Mouse (Mus musculus) neural tube, embryonic 14.5 days (tissue): ENCODE data around the gene Pabpn1l. TPM values are rescaled to one million over a fixed set of nuclear protein-coding genes. Genes with fewer than 3 reads are reported as not detected.

Experiments used
- ATAC-seq: fragments of 200-750 bp; cut with Nextera tagmentation; 2 replicates; pipeline ENCODE4 v1.8.0; 2017; ENCODE audit warnings: low read depth, mild to moderate bottlenecking, moderate TSS enrichment, moderate library complexity
- H3K27ac ChIP-seq: fragments of 300-500 bp; sonication (generic); 2 replicates; pipeline ENCODE4 v1.5.1; 2014; ENCODE audit warnings: low read depth, mild to moderate bottlenecking, control low read depth, low read length, moderate library complexity, mixed read lengths
- H3K27me3 ChIP-seq: fragments of 300-500 bp; sonication (generic); 2 replicates; pipeline ENCODE4 v1.6.1; 2014; ENCODE audit warnings: low read length; ENCODE audit not compliant: control insufficient read depth, insufficient read depth
- H3K36me3 ChIP-seq: fragments of 300-500 bp; sonication (generic); 2 replicates; pipeline ENCODE4 v1.6.1; 2014; ENCODE audit warnings: low read length, mixed read lengths; ENCODE audit not compliant: control insufficient read depth, insufficient read depth
- H3K4me1 ChIP-seq: fragments of 300-500 bp; sonication (generic); 2 replicates; pipeline ENCODE4 v1.6.1; 2014; ENCODE audit warnings: low read length; ENCODE audit not compliant: control insufficient read depth, insufficient read depth
- H3K4me2 ChIP-seq: fragments of 300-500 bp; sonication (generic); 2 replicates; pipeline ENCODE4 v1.6.1; 2014; ENCODE audit warnings: mild to moderate bottlenecking, low read depth, low read length, control low read depth
- H3K4me3 ChIP-seq: fragments of 300-500 bp; sonication (generic); 2 replicates; pipeline ENCODE4 v1.5.1; 2014; ENCODE audit warnings: low read depth, low read length, control low read depth, mixed read lengths
- H3K9ac ChIP-seq: fragments of 300-500 bp; sonication (generic); replicated peaks from 2 replicates; pipeline ENCODE4 v1.6.1; 2014; ENCODE audit warnings: low read depth, mild to moderate bottlenecking, control low read depth, low read length, mixed read lengths
- H3K9me3 ChIP-seq: fragments of 300-500 bp; sonication (generic); 2 replicates; pipeline ENCODE4 v1.6.1; 2016; ENCODE audit warnings: low read length; ENCODE audit not compliant: control insufficient read depth
- WGBS: fragments of 180-500 bp; shearing (Covaris S2); extraction: QIAGEN DNeasy Blood & Tissue Kit; methylation state at CpG from one replicate; pipeline ENCODE4 v1.1.7; 2014; 5-methylcytosine and 5-hydroxymethylcytosine counted together
- microRNA-seq: library from miRNA; unstranded; fragments of <30 nt; microRNA quantifications from one replicate; pipeline ENCODE4, GENCODE M21; 2016
- polyA plus RNA-seq: library from polyadenylated mRNA; unstranded; fragments of >200 nt; fragmentation: Nextera tagmentation; extraction: Ambion mirVana; gene quantifications from 2 replicates; pipeline ENCODE4 v1.2.1, GENCODE M21; 2014

Pabpn1l gene
- polyA plus RNA-seq, 1 experiment from 2014 or later: not detected

DNA sequence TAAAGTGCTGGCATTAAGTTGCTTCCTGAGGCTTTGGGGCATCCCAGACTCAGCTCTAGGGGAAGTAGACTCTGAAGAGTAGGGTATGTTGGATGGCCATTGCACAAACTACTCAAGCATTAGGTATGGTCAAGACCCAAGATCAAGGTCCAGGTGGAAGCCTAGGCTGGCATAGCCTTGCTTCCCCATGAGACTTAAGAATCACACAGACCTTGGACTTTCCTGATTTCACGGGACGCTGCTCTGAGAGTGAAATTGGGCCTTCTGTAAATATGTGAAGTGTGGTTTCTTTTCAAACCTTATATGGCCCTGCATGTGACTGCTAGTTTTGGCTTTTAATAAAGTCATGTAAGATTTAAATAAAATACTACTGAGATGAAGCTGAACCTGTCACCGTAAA lies 49.8 kb downstream of the Pabpn1l start:
- H3K4me2 ChIP-seq: no peak overlapping the region
- H3K36me3 ChIP-seq: 0 out of 2 replicates have a peak, but pooled peaks cover 6% of the 10 kb centered on the region
- no peak overlapping the region for H3K27ac ChIP-seq
- H3K4me1 ChIP-seq: peaks cover 17% of the 10 kb centered on the region
- H3K9ac ChIP-seq: no peak overlapping the region
- no peak overlapping the region for H3K4me3 ChIP-seq
- H3K27me3 ChIP-seq: no peaks in the 10 kb centered on the region
- ATAC-seq: no peak
- 92% methylated on average over 3 of the region's 3 CpGs for WGBS
- H3K9me3 ChIP-seq: no peaks in the 10 kb centered on the region

DNA sequence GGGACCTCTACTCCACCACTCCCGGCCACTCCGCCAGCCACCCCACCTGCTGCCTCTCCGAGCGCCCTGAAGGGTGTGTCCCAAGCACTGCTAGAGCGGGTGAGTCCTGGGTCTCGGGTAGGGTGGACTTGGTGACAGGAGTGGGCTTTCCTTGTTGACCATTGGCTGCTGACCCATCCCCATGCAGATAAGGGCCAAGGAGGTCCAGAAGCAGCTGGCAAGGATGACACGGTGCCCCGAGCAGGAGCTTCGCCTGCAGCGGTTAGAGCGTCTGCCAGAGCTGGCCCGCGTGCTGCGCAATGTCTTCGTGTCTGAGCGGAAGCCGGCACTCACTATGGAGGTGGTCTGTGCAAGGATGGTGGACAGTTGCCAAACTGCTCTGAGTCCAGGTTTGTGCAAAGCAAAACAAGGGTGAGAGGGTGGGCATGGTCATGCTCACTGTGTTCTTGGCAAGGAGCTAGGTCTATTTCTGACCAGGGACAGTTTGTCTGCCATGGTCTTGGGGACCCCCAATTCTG lies 50.7 kb downstream of the Pabpn1l start:
- Histone ChIP-seq H3K4me1 (peaks cover 16% of the 10 kb centered on the region), H3K9ac (no peak overlapping the region), H3K4me3 (no peak overlapping the region), H3K4me2 (no peak overlapping the region), H3K27ac (no peak overlapping the region), H3K36me3 (0 out of 2 replicates have a peak, but pooled peaks cover 6% of the 10 kb centered on the region), H3K9me3 (no peaks in the 10 kb centered on the region), H3K27me3 (no peaks in the 10 kb centered on the region)
- WGBS: 95% methylated on average over 17 of the region's 17 CpGs
- ATAC-seq: no peak

DNA sequence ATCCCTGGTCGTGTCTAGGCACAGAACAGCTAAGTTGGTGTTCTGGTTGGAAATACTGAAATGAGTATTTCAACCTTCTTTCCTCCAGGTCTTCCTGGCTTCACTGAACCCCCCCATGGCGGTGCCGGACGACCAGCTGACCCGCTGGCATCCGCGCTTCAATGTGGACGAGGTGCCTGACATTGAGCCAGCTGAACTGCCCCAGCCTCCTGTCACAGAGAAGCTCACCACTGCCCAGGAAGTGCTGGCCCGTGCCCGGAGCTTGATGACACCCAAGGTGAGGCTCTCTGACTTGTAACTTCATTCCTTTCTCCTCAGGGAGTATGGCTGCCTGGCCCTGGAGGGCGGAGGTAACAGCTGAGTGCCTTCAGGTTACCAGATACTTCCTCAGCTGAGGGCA lies 51.4 kb downstream of the Pabpn1l start:
- Histone ChIP-seq H3K36me3 (0 out of 2 replicates have a peak, but pooled peaks cover 6% of the 10 kb centered on the region), H3K9me3 (no peaks in the 10 kb centered on the region), H3K27ac (no peak overlapping the region), H3K4me1 (peaks cover 19% of the 10 kb centered on the region), H3K4me2 (no peak overlapping the region), H3K4me3 (no peak overlapping the region), H3K27me3 (no peaks in the 10 kb centered on the region), H3K9ac (no peak overlapping the region)
- no peak for ATAC-seq
- 95% methylated on average over 11 of the region's 11 CpGs for WGBS

DNA sequence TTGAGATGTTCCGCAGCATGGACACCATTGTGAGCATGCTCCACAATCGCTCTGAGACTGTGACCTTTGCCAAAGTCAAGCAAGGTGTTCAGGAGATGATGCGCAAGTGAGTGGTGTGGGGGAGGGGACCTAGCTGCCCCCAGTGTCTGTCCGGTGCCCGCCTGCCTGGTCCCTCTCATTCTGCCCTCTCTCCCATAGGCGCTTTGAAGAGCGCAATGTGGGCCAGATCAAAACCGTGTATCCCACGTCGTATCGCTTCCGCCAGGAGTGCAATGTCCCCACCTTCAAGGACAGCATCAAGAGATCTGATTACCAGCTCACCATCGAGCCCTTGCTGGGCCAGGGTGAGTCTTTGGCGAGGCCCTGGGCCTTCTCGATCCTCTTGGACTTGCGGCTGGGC lies 52.5 kb downstream of the Pabpn1l start:
- no peak for ATAC-seq
- WGBS: 95% methylated on average over 16 of the region's 16 CpGs
- H3K27ac ChIP-seq: no peak overlapping the region

More for the DNA sequence above, 52.5 kb downstream of the Pabpn1l start:
- no peak overlapping the region for H3K4me2 ChIP-seq
- no peaks in the 10 kb centered on the region for H3K9me3 ChIP-seq
- 0 out of 2 replicates have a peak, but pooled peaks cover 6% of the 10 kb centered on the region for H3K36me3 ChIP-seq
- no peak overlapping the region for H3K4me3 ChIP-seq
- H3K4me1 ChIP-seq: peaks cover 11% of the 10 kb centered on the region
- H3K27me3 ChIP-seq: no peaks in the 10 kb centered on the region
- H3K9ac ChIP-seq: no peak overlapping the region

Small RNA genes within 50 kb of the gene (microRNA-seq; reads per million reads assigned to microRNA genes)
- not detected for gene Mir6396

Other genes with a start within 250 kb of the Pabpn1l start
- 20.4 and 25.9 TPM in 2 replicates for gene Zc3h18, start 246.1 kb downstream of the Pabpn1l start, polyA plus RNA-seq
- not detected in 2 replicates for gene Il17c, start 200.7 kb downstream of the Pabpn1l start, polyA plus RNA-seq
- gene Cyba, start 189.8 kb downstream of the Pabpn1l start, polyA plus RNA-seq: 23.9 and 38.9 TPM in 2 replicates
- 61.0 and 61.7 TPM in 2 replicates for gene Mvd, start 179.3 kb downstream of the Pabpn1l start, polyA plus RNA-seq
- gene Snai3, start 162.0 kb downstream of the Pabpn1l start, polyA plus RNA-seq: not detected in 2 replicates
- gene Rnf166, start 146.7 kb downstream of the Pabpn1l start, polyA plus RNA-seq: 28.5 and 31.0 TPM in 2 replicates
- gene Ctu2, start 146.6 kb downstream of the Pabpn1l start, polyA plus RNA-seq: 67.6 and 74.5 TPM in 2 replicates
- 1.2 and 3.0 TPM in 2 replicates for gene Piezo1, start 71.4 kb downstream of the Pabpn1l start, polyA plus RNA-seq
- gene Cdt1, start 54.7 kb downstream of the Pabpn1l start, polyA plus RNA-seq: 4.7 TPM in 2 replicates
- 170 and 179 TPM in 2 replicates for gene Aprt, start 45.8 kb downstream of the Pabpn1l start, polyA plus RNA-seq
- gene Galns, start 11.3 kb downstream of the Pabpn1l start, polyA plus RNA-seq: 6.9 and 7.1 TPM in 2 replicates
- gene Trappc2l, start 11.1 kb downstream of the Pabpn1l start, polyA plus RNA-seq: 119 and 150 TPM in 2 replicates
- 23.5 and 23.9 TPM in 2 replicates for gene Cbfa2t3, start 76.4 kb upstream of the Pabpn1l start, polyA plus RNA-seq
- 16.2 and 16.3 TPM in 2 replicates for gene Acsf3, start 152.7 kb upstream of the Pabpn1l start, polyA plus RNA-seq
- 1.4 and 2.2 TPM in 2 replicates for gene Cdh15, start 225.2 kb upstream of the Pabpn1l start, polyA plus RNA-seq